Mouse (Mus musculus): ENCODE data around the gene Scimp. TPM values are rescaled to one million over a fixed set of nuclear protein-coding genes. Genes with fewer than 3 reads are reported as not detected.
A peak's percentile ranks its signal among the peaks of the same experiment; 100 is the strongest.
"Not testable (repeated sequence)": the region's sequence is repeated elsewhere in the genome, so short reads cannot be mapped to it uniquely, and the experiment has no call there.

The Scimp gene
- polyA plus RNA-seq, 1 experiment: not detected

DNA sequence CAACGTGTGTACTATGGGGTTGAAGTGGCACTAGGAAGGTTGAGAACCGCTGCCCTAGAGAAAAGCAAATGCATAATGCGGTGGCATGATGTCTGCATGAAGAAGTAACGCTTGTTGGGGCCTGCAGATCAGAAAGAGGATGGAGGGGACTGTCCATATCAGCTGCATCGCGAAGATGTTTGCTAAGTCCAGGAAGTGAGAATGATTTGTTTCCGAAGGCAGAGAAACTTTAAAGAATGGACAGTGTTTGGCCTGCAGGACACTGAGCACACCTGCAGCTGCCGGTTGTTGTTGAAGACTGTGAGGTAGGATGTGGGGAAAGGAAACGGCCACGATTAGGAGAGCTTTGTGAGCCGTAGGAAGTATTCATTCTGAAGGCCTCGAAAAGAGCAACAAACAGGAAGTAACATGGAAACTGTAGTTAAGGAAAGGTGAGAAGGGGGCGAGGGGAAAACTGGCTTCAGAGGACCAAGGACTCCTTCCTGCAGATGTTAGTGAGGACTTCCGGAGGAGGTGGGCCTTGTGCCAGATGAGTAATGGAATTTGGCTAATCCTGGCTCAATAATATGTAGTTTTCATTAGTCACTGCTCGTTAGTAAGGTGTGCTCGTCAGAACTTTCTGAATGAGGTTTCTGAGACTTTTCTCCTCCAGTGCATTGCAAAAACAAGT is 46.5 kb downstream of the Scimp start:
- no peak for TF ChIP-seq CTCF (IDR thresholded peaks at IDR 0.05; ENCODE audit: control insufficient read depth, insufficient read depth, insufficient read length)
- TF ChIP-seq MYOG (IDR thresholded peaks at IDR 0.05; ENCODE audit: control insufficient read depth, extremely low read depth, insufficient read length): no peak
- TF ChIP-seq CEBPB (IDR thresholded peaks at IDR 0.05; ENCODE audit: low read depth): no peak
- TF ChIP-seq MYOD1 (IDR thresholded peaks at IDR 0.05; ENCODE audit: control insufficient read depth, insufficient read length, low read depth): no peak
- no peak for TF ChIP-seq USF1 (IDR thresholded peaks at IDR 0.05; ENCODE audit: low read depth)
- TF ChIP-seq MAX (IDR thresholded peaks at IDR 0.05): no peak
- TF ChIP-seq FOSL1 (IDR thresholded peaks at IDR 0.05; ENCODE audit: insufficient read depth, low read length, poor library complexity, severe bottlenecking): no peak
- no peaks in the 10 kb centered on the region for H3K79me3 ChIP-seq (ENCODE audit: low read depth)
- no peak overlapping the region for H3K4me3 ChIP-seq (ENCODE audit: insufficient read depth, poor library complexity, severe bottlenecking)
- no peaks in the 10 kb centered on the region for H3K79me2 ChIP-seq (ENCODE audit: control insufficient read depth, insufficient read depth)
- H3K27me3 ChIP-seq (ENCODE audit: control insufficient read depth, insufficient read depth, insufficient read length): no peaks in the 10 kb centered on the region
- no peak overlapping the region for H3ac ChIP-seq (ENCODE audit: control insufficient read depth, insufficient read length, low read depth)
- no peaks in the 10 kb centered on the region for H3K36me3 ChIP-seq (ENCODE audit: control insufficient read depth, insufficient read depth)

DNA sequence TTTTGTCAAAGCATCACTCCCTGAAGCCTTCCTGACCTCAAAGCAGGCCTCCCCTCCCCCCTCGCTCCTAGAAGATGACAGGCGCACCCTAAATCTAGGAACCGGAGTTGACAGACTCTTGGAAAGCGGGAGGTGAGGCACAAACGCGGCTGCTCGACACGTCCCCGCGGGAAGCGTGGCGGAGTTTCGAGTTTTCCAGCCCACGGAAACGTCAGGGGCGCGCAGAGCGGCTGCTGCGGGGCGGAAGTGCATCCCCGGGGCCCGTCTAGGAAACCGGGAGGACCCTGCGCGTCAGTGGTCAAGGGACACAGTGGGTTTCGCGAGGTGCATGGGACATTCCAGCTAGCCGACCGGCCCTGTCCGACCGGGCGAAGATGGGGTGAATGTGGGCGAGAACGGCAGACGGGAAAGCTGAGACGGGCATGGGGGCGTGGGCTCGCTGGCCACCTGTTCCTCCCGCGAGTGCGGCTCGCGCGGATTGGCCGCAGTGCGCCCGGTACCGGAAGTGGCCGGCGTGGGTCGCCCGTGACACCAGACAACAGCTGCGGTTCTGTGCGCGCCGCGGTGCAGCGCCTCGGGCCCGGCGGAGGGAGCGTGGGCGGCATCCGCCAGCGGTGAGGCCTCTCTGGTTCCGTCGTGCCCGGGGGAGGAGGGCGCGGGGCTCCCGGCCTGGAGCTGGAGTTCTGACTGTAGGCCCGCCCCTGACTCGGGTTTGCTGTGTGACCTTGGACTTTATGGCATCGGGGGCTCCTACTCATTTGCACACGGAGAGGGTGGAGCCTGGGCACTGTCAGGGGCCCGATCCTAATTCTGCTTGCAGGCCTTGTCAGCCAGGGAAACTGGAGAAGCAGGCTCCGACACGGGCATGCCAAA is 48.2 kb downstream of the Scimp start, which contains the start of gene Zfp3:
Zfp3 (plus strand) TSS at position 274 of the 873 bp plus-strand sequence.
- H3ac ChIP-seq (ENCODE audit: control insufficient read depth, insufficient read length, low read depth): peak within 1 kb of the TSS; percentile 59
- H3K79me2 ChIP-seq (ENCODE audit: control insufficient read depth, insufficient read depth): no peaks in the 10 kb centered on the region
- no peaks in the 10 kb centered on the region for H3K36me3 ChIP-seq (ENCODE audit: control insufficient read depth, insufficient read depth)
- H3K79me3 ChIP-seq (ENCODE audit: low read depth): no peaks in the 10 kb centered on the region
- TF ChIP-seq MAX (IDR thresholded peaks at IDR 0.05) (peak; percentile 68), CTCF (IDR thresholded peaks at IDR 0.05; ENCODE audit: control insufficient read depth, insufficient read depth, insufficient read length) (no peak), MYOD1 (IDR thresholded peaks at IDR 0.05; ENCODE audit: control insufficient read depth, insufficient read length, low read depth) (peak; percentile 98)
- H3K27me3 ChIP-seq (ENCODE audit: control insufficient read depth, insufficient read depth, insufficient read length): no peaks in the 10 kb centered on the region
- H3K4me3 ChIP-seq (ENCODE audit: insufficient read depth, poor library complexity, severe bottlenecking): peak within 1 kb of the TSS; percentile 39

DNA sequence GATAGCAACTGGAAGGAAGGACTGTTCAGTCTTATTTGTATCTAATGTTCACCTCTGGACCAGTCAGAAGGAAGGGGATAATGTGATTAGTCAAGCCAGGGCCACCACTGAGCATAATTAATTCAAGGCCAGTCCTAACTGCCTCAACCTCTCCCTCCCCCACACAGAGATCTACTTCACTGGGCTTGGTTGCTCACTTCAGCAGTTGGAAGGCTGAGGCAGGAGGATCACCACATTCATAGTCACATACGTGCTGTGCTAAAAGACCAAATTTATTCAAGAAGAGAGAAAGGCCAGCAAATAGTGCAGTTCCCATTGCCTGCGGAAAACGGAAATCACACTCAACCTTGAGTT is 48.8 kb downstream of the Scimp start:
- Histone ChIP-seq H3K79me3 (ENCODE audit: low read depth) (no peaks in the 10 kb centered on the region), H3K4me3 (ENCODE audit: insufficient read depth, poor library complexity, severe bottlenecking) (no peak overlapping the region), H3ac (ENCODE audit: control insufficient read depth, insufficient read length, low read depth) (no peak overlapping the region), H3K27me3 (ENCODE audit: control insufficient read depth, insufficient read depth, insufficient read length) (no peaks in the 10 kb centered on the region), H3K79me2 (ENCODE audit: control insufficient read depth, insufficient read depth) (no peaks in the 10 kb centered on the region), H3K36me3 (ENCODE audit: control insufficient read depth, insufficient read depth) (no peaks in the 10 kb centered on the region)
- no peak for TF ChIP-seq FOSL1 (IDR thresholded peaks at IDR 0.05; ENCODE audit: insufficient read depth, low read length, poor library complexity, severe bottlenecking)
- no peak for TF ChIP-seq CEBPB (IDR thresholded peaks at IDR 0.05; ENCODE audit: low read depth)
- TF ChIP-seq MYOD1 (IDR thresholded peaks at IDR 0.05; ENCODE audit: control insufficient read depth, insufficient read length, low read depth): no peak
- no peak for TF ChIP-seq CTCF (IDR thresholded peaks at IDR 0.05; ENCODE audit: control insufficient read depth, insufficient read depth, insufficient read length)
- no peak for TF ChIP-seq MYOG (IDR thresholded peaks at IDR 0.05; ENCODE audit: control insufficient read depth, extremely low read depth, insufficient read length)
- TF ChIP-seq MAX (IDR thresholded peaks at IDR 0.05): no peak
- TF ChIP-seq USF1 (IDR thresholded peaks at IDR 0.05; ENCODE audit: low read depth): no peak

DNA sequence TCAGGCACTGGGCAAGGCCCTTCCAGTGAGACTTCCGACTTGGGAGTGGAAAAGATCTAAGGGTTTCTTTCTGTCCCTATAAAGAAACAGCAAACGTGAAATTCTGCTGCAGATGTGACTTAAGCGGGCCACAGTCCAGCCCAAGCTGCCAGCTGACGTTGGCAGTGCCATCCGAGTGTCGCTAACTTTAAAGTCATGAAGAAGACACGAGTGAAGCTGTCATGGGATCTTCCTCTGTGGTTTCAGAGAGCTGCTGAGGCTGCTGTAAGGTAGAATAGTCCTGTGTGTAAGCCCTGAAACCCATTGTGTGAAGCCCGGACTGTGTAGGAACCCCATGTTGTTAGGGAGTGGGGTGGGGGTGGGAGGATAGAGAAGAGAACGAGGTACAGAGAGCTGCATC is 49.7 kb downstream of the Scimp start:
- Histone ChIP-seq H3K27me3 (ENCODE audit: control insufficient read depth, insufficient read depth, insufficient read length) (no peaks in the 10 kb centered on the region), H3K4me3 (ENCODE audit: insufficient read depth, poor library complexity, severe bottlenecking) (no peak overlapping the region), H3K79me3 (ENCODE audit: low read depth) (no peaks in the 10 kb centered on the region), H3ac (ENCODE audit: control insufficient read depth, insufficient read length, low read depth) (no peak overlapping the region), H3K36me3 (ENCODE audit: control insufficient read depth, insufficient read depth) (no peaks in the 10 kb centered on the region), H3K79me2 (ENCODE audit: control insufficient read depth, insufficient read depth) (no peaks in the 10 kb centered on the region)
- TF ChIP-seq MAX (IDR thresholded peaks at IDR 0.05): no peak
- TF ChIP-seq MYOD1 (IDR thresholded peaks at IDR 0.05; ENCODE audit: control insufficient read depth, insufficient read length, low read depth): no peak
- TF ChIP-seq CTCF (IDR thresholded peaks at IDR 0.05; ENCODE audit: control insufficient read depth, insufficient read depth, insufficient read length): no peak
- no peak for TF ChIP-seq FOSL1 (IDR thresholded peaks at IDR 0.05; ENCODE audit: insufficient read depth, low read length, poor library complexity, severe bottlenecking)
- no peak for TF ChIP-seq CEBPB (IDR thresholded peaks at IDR 0.05; ENCODE audit: low read depth)
- TF ChIP-seq MYOG (IDR thresholded peaks at IDR 0.05; ENCODE audit: control insufficient read depth, extremely low read depth, insufficient read length): no peak
- no peak for TF ChIP-seq USF1 (IDR thresholded peaks at IDR 0.05; ENCODE audit: low read depth)

DNA sequence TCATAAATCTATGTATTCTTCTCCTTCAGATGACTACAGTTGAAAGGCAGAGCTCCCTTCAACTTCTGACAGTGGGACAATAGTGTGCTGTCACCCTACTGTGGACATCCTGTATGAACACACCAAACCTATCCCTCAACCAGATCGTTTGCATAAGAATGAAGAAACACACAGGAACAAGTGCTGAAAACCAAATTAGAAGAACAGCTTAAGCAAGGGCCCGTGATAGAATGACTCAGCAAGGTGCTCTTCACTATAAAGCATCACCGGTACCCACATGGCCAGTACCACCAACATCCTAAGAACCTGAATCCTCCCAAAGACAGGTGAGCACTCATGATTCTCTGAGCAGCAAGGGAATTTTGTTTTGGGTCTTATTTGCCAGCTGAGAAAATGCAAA is 51.9 kb downstream of the Scimp start:
- not testable (repeated sequence) for H3K79me3 ChIP-seq (ENCODE audit: low read depth); H3K4me3 ChIP-seq (ENCODE audit: insufficient read depth, poor library complexity, severe bottlenecking); H3K36me3 ChIP-seq (ENCODE audit: control insufficient read depth, insufficient read depth); H3ac ChIP-seq (ENCODE audit: control insufficient read depth, insufficient read length, low read depth); H3K27me3 ChIP-seq (ENCODE audit: control insufficient read depth, insufficient read depth, insufficient read length); H3K79me2 ChIP-seq (ENCODE audit: control insufficient read depth, insufficient read depth)

DNA sequence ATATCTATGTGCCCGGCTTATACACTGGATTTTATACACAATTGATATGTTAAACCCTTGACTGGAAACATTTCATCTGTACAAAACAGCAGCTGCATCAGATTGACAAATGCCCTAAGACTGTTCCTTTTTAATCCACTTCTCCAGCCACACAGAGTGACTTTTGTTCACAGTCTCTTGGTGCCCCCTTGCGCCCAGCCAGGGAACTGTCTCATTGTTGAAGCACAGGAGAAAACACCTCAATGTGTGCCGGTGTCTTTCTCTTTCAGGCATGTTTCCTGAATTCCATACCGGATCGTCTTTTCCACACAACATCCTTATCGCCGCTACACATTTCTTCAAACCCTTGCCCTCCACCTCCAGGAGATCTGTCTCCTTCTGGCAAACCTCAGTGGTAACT is 56.7 kb downstream of the Scimp start:
- H3K79me3 ChIP-seq (ENCODE audit: low read depth): no peaks in the 10 kb centered on the region
- no peaks in the 10 kb centered on the region for H3K36me3 ChIP-seq (ENCODE audit: control insufficient read depth, insufficient read depth)
- TF ChIP-seq MYOG (IDR thresholded peaks at IDR 0.05; ENCODE audit: control insufficient read depth, extremely low read depth, insufficient read length) (no peak), CTCF (IDR thresholded peaks at IDR 0.05; ENCODE audit: control insufficient read depth, insufficient read depth, insufficient read length) (peak; percentile 49)
- no peak overlapping the region for H3K4me3 ChIP-seq (ENCODE audit: insufficient read depth, poor library complexity, severe bottlenecking)
- no peak overlapping the region for H3ac ChIP-seq (ENCODE audit: control insufficient read depth, insufficient read length, low read depth)
- H3K27me3 ChIP-seq (ENCODE audit: control insufficient read depth, insufficient read depth, insufficient read length): no peaks in the 10 kb centered on the region
- H3K79me2 ChIP-seq (ENCODE audit: control insufficient read depth, insufficient read depth): no peaks in the 10 kb centered on the region

Measured in C2C12 (cell line).